Mouse (Mus musculus) cerebellum, adult 18-20 months (tissue): ENCODE results near the gene Impdh2.

Experiments used
- DNase-seq, 2 experiments: peaks; one replicate each; pipeline ENCODE4 v3.0.0; 2021

Impdh2 gene

DNA sequence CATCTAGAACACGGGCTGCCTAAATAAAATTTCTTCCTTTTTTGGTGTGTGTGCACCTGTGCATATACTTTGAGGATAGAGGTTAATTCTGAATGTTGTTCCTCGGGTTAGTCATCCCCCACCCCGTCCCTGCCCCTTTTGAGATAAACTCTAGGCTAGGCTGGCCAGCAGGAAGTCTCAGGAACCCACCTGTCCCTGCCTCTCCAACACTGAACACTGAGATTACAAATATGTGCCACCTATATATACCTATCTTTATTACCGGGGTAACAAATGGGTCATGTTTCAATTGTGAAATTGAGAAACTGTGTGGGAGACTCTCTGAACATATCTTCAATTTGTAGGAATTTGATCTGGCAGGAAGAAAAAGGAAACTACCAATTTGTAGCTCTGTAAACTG is 48.8 kb downstream of the Impdh2 start:
- no peak for DNase-seq

DNA sequence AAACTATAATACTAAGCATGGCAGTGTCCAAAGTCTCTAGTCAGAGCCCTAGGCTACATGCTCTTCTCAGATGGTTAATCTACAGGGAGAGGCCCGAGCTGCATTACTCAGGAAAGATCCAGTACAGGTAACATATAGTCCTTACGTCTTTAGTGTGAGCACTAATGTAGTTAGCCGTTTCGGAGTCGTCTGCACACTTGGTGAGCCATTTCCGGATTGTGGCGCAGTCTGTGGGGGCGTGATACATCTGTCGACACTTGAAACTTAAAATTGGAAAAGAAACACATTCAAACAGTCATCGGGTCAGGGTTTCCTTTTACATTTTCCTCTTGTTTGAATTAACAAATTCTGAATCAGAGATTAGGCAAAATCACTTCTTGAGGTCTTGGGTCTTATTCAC is 51.4 kb downstream of the Impdh2 start:
- no peak for DNase-seq
